Mouse (Mus musculus) adrenal gland, adult 18-20 months (tissue): Measurements from ENCODE around the gene Bcl10. TPM values are rescaled to one million over a fixed set of nuclear protein-coding genes. Genes with fewer than 3 reads are reported as not detected.
"Not testable (repeated sequence)": the region's sequence is repeated elsewhere in the genome, so short reads cannot be mapped to it uniquely, and the experiment has no call there.

Experiments
- DNase-seq, 2 experiments: peaks; one replicate each; pipeline ENCODE4 v3.0.0; 2021 to 2022; ENCODE audit warnings: low spot score in 2 of 2
- total RNA-seq, 2 experiments: library from RNA; stranded (reverse); gene quantifications; 1 replicate in 1 of 2; 2 replicates in 1 of 2; pipeline ENCODE4 v1.2.3; 2021

The Bcl10 gene
- total RNA-seq, 2 experiments from 2014 or later = 22.3 to 24.9 TPM

- no peak for DNase-seq
These were observed 10.1 kb upstream of the Bcl10 start for GRCm38 (mm10) chr3:145912512-145912911.

- no peak for DNase-seq
These were observed 9.3 kb upstream of the Bcl10 start for GRCm38 (mm10) chr3:145913263-145913662.

GRCm38 (mm10) chr3:145913942-145914341 is 8.7 kb upstream of the Bcl10 start:
- DNase-seq = not testable (repeated sequence)

- no peak for DNase-seq
These were observed 6.2 kb upstream of the Bcl10 start for GRCm38 (mm10) chr3:145916374-145916773.

- no peak for DNase-seq
These were observed 5.8 kb upstream of the Bcl10 start for GRCm38 (mm10) chr3:145916826-145917225.

GRCm38 (mm10) chr3:145922971-145923370 is 367 bp downstream of the Bcl10 start:
- DNase-seq = no peak

GRCm38 (mm10) chr3:145923874-145924577 is 1.4 kb downstream of the Bcl10 start:
- DNase-seq = peak; percentile 95 to 96

- peak; percentile 56 to 59 for DNase-seq
These were observed 2.2 kb downstream of the Bcl10 start for GRCm38 (mm10) chr3:145924649-145925337.

- DNase-seq = no peak
These were observed 2.9 kb downstream of the Bcl10 start for GRCm38 (mm10) chr3:145925506-145925905.

- no peak for DNase-seq
These were observed 7.2 kb downstream of the Bcl10 start for GRCm38 (mm10) chr3:145929525-145930400.

- DNase-seq = no peak
These were observed 11.2 kb downstream of the Bcl10 start for GRCm38 (mm10) chr3:145933845-145934244.

- peak; percentile 92 to 96 for DNase-seq
These were observed 15.2 kb downstream of the Bcl10 start, which contains the start of gene 2410004B18Rik for GRCm38 (mm10) chr3:145937505-145938404. Gene 2410004B18Rik, plus strand, starts transcription at chr3:145938014.

- DNase-seq = peak; percentile 25 to 43
These were observed 16.1 kb downstream of the Bcl10 start for GRCm38 (mm10) chr3:145938405-145939349.

- DNase-seq = no peak
These were observed 16.8 kb downstream of the Bcl10 start for GRCm38 (mm10) chr3:145939402-145939801.

- DNase-seq = no peak
These were observed 17.4 kb downstream of the Bcl10 start for GRCm38 (mm10) chr3:145939971-145940370.

- peak; percentile 61 to 67 for DNase-seq
These were observed 19.4 kb downstream of the Bcl10 start for GRCm38 (mm10) chr3:145941971-145942370.

- DNase-seq = no peak
These were observed 21.7 kb downstream of the Bcl10 start for GRCm38 (mm10) chr3:145944348-145944747.

- DNase-seq = no peak
These were observed 23.3 kb downstream of the Bcl10 start for GRCm38 (mm10) chr3:145945904-145946303.

GRCm38 (mm10) chr3:145946654-145947053 is 24.1 kb downstream of the Bcl10 start:
- DNase-seq = no peak
